Mouse (Mus musculus) midbrain, embryonic 14.5 days (tissue): ENCODE measurements around the gene Olfr1131. TPM values are rescaled to one million over a fixed set of nuclear protein-coding genes. Genes with fewer than 3 reads are reported as not detected.
"Not testable (repeated sequence)": the region's sequence is repeated elsewhere in the genome, so short reads cannot be mapped to it uniquely, and the experiment has no call there.

Source experiments
- ATAC-seq: fragments of 200-750 bp; cut with Nextera tagmentation; 2 replicates; pipeline ENCODE4 v1.8.0; 2017; ENCODE audit warnings: moderate number of reproducible peaks, moderate library complexity; ENCODE audit not compliant: low FRiP score, low TSS enrichment
- DNase-seq: peaks from one replicate; pipeline ENCODE4 v3.0.0-alpha.2; 2015
- H3K27ac ChIP-seq: fragments of 300-500 bp; sonication (generic); replicated peaks from 2 replicates; pipeline ENCODE4 v1.5.1; 2014; ENCODE audit warnings: mild to moderate bottlenecking, low read depth, low read length, moderate library complexity
- H3K27me3 ChIP-seq: fragments of 300-500 bp; sonication (generic); 2 replicates; pipeline ENCODE4 v1.6.1; 2014; ENCODE audit warnings: low read length, control low read depth, mixed read lengths; ENCODE audit not compliant: control insufficient read depth, insufficient read depth
- H3K36me3 ChIP-seq: fragments of 300-500 bp; sonication (generic); 2 replicates; pipeline ENCODE4 v1.6.1; 2014; ENCODE audit warnings: low read length, control low read depth; ENCODE audit not compliant: control insufficient read depth, insufficient read depth
- H3K4me1 ChIP-seq: fragments of 300-500 bp; sonication (generic); 2 replicates; pipeline ENCODE4 v1.6.1; 2014; ENCODE audit warnings: mild to moderate bottlenecking, antibody characterized with exemption, low read length, control low read depth; ENCODE audit not compliant: control insufficient read depth, insufficient read depth
- H3K4me2 ChIP-seq: fragments of 300-500 bp; sonication (generic); 2 replicates; pipeline ENCODE4 v1.6.1; 2014; ENCODE audit warnings: mild to moderate bottlenecking, low read length, moderate library complexity
- H3K4me3 ChIP-seq: fragments of 300-500 bp; sonication (generic); replicated peaks from 2 replicates; pipeline ENCODE4 v1.5.1; 2014; ENCODE audit warnings: low read depth, low read length
- H3K9ac ChIP-seq: fragments of 300-500 bp; sonication (generic); replicated peaks from 2 replicates; pipeline ENCODE4 v1.6.1; 2014; ENCODE audit warnings: mild to moderate bottlenecking, low read length, moderate library complexity
- H3K9me3 ChIP-seq: fragments of 300-500 bp; sonication (generic); 2 replicates; pipeline ENCODE4 v1.6.1; 2016; ENCODE audit warnings: low read length, control low read depth, mixed read lengths; ENCODE audit not compliant: control insufficient read depth
- WGBS: fragments of 180-500 bp; shearing (Covaris S2); extraction: QIAGEN DNeasy Blood & Tissue Kit; methylation state at CpG from one replicate; pipeline ENCODE4 v1.1.7; 2014; 5-methylcytosine and 5-hydroxymethylcytosine counted together
- polyA plus RNA-seq: library from polyadenylated mRNA; unstranded; fragments of >200 nt; fragmentation: Nextera tagmentation; extraction: Ambion mirVana; gene quantifications from 2 replicates; pipeline ENCODE4 v1.2.1, GENCODE M21; 2014

The Olfr1131 gene
- polyA plus RNA-seq = not detected in 2 replicates

DNA sequence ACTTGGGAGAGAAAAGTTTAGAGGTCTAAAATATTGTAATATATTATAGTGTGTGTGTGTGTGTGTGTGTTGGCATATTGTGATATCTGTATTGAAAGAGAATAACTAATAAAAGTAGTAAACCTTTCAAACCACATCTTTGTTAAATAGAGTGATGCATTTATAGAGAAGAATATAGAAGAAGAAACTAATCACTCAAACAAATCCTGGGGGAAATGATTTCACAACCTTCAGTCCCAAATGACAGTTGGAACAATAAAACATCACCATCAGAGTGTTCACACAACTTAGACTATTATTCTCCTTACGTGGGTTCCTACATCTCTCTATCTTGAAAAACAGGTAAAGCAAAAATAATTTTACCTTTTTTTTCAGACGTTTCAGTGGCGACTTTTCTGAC, at the start of gene Olfr1131:
Gene Olfr1131 (plus strand): TSS at position 301 of the 400 bp plus-strand sequence.
- ATAC-seq (no peak), DNase-seq (no peak)
- Histone ChIP-seq H3K9ac (no peak within 1 kb of the TSS), H3K9me3 (no peaks in the 10 kb centered on the region), H3K4me1 (no peaks in the 10 kb centered on the region), H3K4me3 (no peak within 1 kb of the TSS), H3K4me2 (no peak within 1 kb of the TSS), H3K27me3 (no peaks in the 10 kb centered on the region), H3K27ac (no peak within 1 kb of the TSS), H3K36me3 (no peaks in the 10 kb centered on the region)
- WGBS = 65% methylated on average over 3 of the region's 3 CpGs

DNA sequence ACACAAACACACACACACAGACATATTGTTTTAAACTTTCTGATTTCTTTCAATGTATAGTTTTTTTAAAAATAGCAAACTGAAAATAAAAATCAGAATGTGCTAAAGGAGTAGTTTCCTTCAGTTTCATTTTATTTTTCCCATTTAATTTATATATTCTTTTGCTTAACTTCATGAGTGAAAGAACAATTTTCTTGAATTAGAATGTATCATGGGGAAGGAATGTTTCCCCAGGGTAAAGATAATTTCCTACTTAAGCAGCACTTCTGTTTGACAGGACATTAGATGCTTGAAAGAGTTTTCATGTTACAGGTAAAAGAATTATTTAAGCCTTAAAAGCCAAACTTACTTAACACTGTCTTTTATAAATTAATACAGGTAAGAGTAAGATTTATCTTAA, 21.0 kb upstream of the Olfr1131 start, which contains the start of gene Olfr1130:
Gene Olfr1130 (plus strand): TSS at position 301 of the 400 bp plus-strand sequence.
- H3K4me2 ChIP-seq, H3K4me3 ChIP-seq, H3K27ac ChIP-seq, ATAC-seq, H3K4me1 ChIP-seq, H3K9me3 ChIP-seq, H3K9ac ChIP-seq, H3K36me3 ChIP-seq, DNase-seq, H3K27me3 ChIP-seq: not testable (repeated sequence)

DNA sequence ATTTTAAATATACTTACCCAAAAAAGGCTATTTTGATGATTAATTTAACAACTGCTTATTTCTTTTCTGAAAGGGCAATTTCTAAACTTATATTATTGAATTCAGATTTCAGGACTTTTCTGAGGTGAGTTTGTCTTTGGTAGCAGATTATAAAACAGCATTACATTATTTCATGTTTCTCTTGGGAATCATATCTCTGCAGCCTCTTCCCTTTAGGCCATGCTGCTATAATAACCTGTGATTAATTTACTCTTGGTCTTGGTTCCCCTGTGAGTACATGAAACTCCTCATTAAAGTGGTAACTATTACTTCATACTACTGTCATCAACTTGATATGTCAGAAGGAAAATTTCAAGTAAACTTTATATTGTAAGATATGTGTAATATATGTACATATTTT, 10.5 kb downstream of the Olfr1131 start, which contains the start of gene Olfr1132:
Gene Olfr1132 (minus strand): TSS at position 101 of the 400 bp plus-strand sequence.
- DNase-seq (no peak), ATAC-seq (no peak)
- Histone ChIP-seq H3K9ac (no peak within 1 kb of the TSS), H3K27ac (no peak within 1 kb of the TSS), H3K4me1 (no peaks in the 10 kb centered on the region), H3K4me3 (no peak within 1 kb of the TSS), H3K36me3 (no peaks in the 10 kb centered on the region), H3K4me2 (no peak within 1 kb of the TSS), H3K9me3 (no peaks in the 10 kb centered on the region), H3K27me3 (no peaks in the 10 kb centered on the region)

DNA sequence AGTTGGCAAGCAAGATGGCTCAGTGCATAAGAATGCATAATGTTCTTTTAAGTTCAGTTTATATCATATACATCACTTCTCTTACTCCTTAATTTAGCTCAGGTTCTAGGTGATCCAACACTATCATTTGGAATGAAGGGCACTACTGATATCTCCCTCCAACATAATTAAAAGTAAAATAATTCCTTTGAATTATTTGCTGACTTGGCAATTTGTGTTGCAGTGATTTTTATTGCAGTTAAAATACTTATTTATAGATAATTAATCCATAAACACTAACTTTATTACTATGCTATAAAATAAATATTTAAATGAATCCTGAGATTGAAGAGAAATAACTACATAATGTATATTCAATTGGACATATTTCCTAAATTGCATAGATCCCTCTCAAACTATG, 15.5 kb downstream of the Olfr1131 start:
- Histone ChIP-seq H3K4me2 (no peak overlapping the region), H3K4me1 (no peaks in the 10 kb centered on the region), H3K9me3 (no peaks in the 10 kb centered on the region), H3K4me3 (no peak overlapping the region), H3K27ac (no peak overlapping the region), H3K27me3 (no peaks in the 10 kb centered on the region), H3K36me3 (no peaks in the 10 kb centered on the region), H3K9ac (no peak overlapping the region)
- DNase-seq (no peak), ATAC-seq (no peak)

DNA sequence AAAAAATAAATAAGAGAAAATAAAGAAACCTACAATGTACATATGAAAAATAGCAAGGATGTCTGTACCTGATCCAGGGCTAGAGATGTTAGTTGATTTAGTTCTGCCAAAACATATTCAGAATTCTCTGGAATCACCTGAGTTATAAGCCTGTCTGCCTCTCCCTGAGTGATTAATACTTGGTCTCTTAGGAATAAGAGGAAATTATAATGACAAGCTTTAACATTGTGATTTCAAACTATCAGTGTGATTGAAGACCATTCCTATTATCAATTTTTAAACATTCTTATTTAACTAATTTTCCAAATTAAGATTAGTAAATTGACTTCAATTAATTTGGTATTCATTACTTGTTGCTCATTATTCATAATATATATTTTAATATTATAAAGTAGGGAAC, 20.4 kb downstream of the Olfr1131 start, which contains the start of gene Olfr1133:
Gene Olfr1133 (minus strand): TSS at position 101 of the 400 bp plus-strand sequence.
- H3K27me3 ChIP-seq = no peaks in the 10 kb centered on the region
- no peak for ATAC-seq
- no peak within 1 kb of the TSS for H3K4me3 ChIP-seq
- no peak within 1 kb of the TSS for H3K27ac ChIP-seq
- no peak within 1 kb of the TSS for H3K9ac ChIP-seq
- no peaks in the 10 kb centered on the region for H3K4me1 ChIP-seq
- H3K4me2 ChIP-seq = no peak within 1 kb of the TSS
- no peaks in the 10 kb centered on the region for H3K36me3 ChIP-seq
- DNase-seq = no peak
- H3K9me3 ChIP-seq = no peaks in the 10 kb centered on the region; the same call in 1 of the 2 replicates

DNA sequence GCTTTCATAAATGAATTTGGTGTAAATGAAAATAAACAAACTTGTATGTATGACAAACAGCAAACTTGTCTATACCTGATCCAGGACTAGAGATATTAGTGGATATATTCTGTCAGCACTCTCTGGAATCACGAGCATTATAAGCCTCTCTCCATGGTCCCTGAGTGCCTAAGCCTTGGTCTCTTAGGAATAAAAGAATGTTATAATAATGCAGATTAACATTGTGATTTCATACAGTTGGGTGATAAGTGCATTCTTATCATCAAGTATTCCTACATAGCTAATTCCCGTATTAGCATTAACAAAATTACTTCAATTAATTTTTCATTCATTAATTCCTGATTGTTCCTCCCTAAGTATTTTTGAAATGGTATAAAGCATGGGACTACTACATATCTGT, 31.5 kb downstream of the Olfr1131 start, which contains the start of gene Olfr1134:
Gene Olfr1134 (minus strand): TSS at position 101 of the 400 bp plus-strand sequence.
- DNase-seq (no peak), ATAC-seq (no peak)
- Histone ChIP-seq H3K9ac (no peak within 1 kb of the TSS), H3K27ac (no peak within 1 kb of the TSS), H3K4me2 (no peak within 1 kb of the TSS), H3K4me1 (no peaks in the 10 kb centered on the region), H3K9me3 (no peaks in the 10 kb centered on the region), H3K36me3 (no peaks in the 10 kb centered on the region), H3K27me3 (no peaks in the 10 kb centered on the region), H3K4me3 (no peak within 1 kb of the TSS)
- whole genome bisulfite sequencing = 79% methylated on average over 2 of the region's 2 CpGs

DNA sequence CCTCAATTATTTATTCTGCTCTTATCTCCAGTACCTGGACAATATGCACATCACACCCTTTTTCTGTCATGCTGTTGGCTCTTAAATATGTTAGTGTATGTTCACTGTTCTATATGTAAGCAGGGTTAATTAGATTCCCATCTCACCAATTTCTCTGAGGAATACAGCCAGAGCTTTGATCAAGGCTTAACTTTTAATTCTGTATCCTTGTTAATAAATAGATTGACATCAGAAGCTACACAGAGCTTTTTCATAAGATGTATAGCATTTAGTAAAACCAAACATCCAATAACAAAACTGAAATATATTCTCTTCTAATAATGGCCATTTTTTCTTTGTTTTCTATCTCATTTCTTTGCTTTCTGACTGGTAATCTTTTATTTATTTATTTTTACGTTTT, 46.7 kb downstream of the Olfr1131 start, which contains the start of gene Olfr1135:
Gene Olfr1135 (minus strand): TSS at position 101 of the 400 bp plus-strand sequence.
- no peak within 1 kb of the TSS for H3K9ac ChIP-seq
- no peaks in the 10 kb centered on the region for H3K4me1 ChIP-seq
- H3K4me2 ChIP-seq = no peak within 1 kb of the TSS
- H3K4me3 ChIP-seq = no peak within 1 kb of the TSS
- no peaks in the 10 kb centered on the region for H3K9me3 ChIP-seq
- H3K27ac ChIP-seq = no peak within 1 kb of the TSS
- H3K36me3 ChIP-seq = no peaks in the 10 kb centered on the region
- 25% methylated on average over 1 of the region's 1 CpGs for WGBS
- ATAC-seq (no peak), DNase-seq (no peak)
- H3K27me3 ChIP-seq = no peaks in the 10 kb centered on the region

Other genes starting within 250 kb of the Olfr1131 start
- not detected in 2 replicates for gene Olfr1122, start 241.3 kb upstream of the Olfr1131 start, polyA plus RNA-seq
- not detected in 2 replicates for gene Olfr1123, start 210.5 kb upstream of the Olfr1131 start, polyA plus RNA-seq
- not detected in 2 replicates for gene Olfr1124, start 196.8 kb upstream of the Olfr1131 start, polyA plus RNA-seq
- not detected in 2 replicates for gene Olfr1126, start 173.1 kb upstream of the Olfr1131 start, polyA plus RNA-seq
- not detected in 2 replicates for gene Pramel7, start 130.0 kb upstream of the Olfr1131 start, polyA plus RNA-seq
- not detected in 2 replicates for gene Pramel6, start 120.5 kb upstream of the Olfr1131 start, polyA plus RNA-seq
- gene Olfr153, start 95.3 kb upstream of the Olfr1131 start, polyA plus RNA-seq = not detected in 2 replicates
- gene Olfr1128, start 81.6 kb upstream of the Olfr1131 start, polyA plus RNA-seq = not detected in 2 replicates
- gene Olfr1129, start 53.2 kb upstream of the Olfr1131 start, polyA plus RNA-seq = not detected in 2 replicates
- gene Olfr1130, start 20.9 kb upstream of the Olfr1131 start, polyA plus RNA-seq = not detected in 2 replicates
- gene Olfr1132, start 10.4 kb downstream of the Olfr1131 start, polyA plus RNA-seq = not detected in 2 replicates
- gene Olfr1133, start 20.3 kb downstream of the Olfr1131 start, polyA plus RNA-seq = not detected in 2 replicates
- gene Olfr1134, start 31.4 kb downstream of the Olfr1131 start, polyA plus RNA-seq = not detected in 2 replicates
- not detected in 2 replicates for gene Olfr1135, start 46.6 kb downstream of the Olfr1131 start, polyA plus RNA-seq
- not detected in 2 replicates for gene Olfr1136, start 66.8 kb downstream of the Olfr1131 start, polyA plus RNA-seq
- gene Olfr1137, start 86.1 kb downstream of the Olfr1131 start, polyA plus RNA-seq = not detected in 2 replicates
- gene Olfr1138, start 112.9 kb downstream of the Olfr1131 start, polyA plus RNA-seq = not detected in 2 replicates
- not detected in 2 replicates for gene Olfr1140, start 116.6 kb downstream of the Olfr1131 start, polyA plus RNA-seq
- not detected in 2 replicates for gene Olfr1141, start 126.9 kb downstream of the Olfr1131 start, polyA plus RNA-seq
- gene Olfr152, start 152.4 kb downstream of the Olfr1131 start, polyA plus RNA-seq = not detected in 2 replicates
- not detected in 2 replicates for gene Olfr1143, start 173.5 kb downstream of the Olfr1131 start, polyA plus RNA-seq
- not detected in 2 replicates for gene Olfr1145, start 182.7 kb downstream of the Olfr1131 start, polyA plus RNA-seq
- not detected in 2 replicates for gene Olfr1148, start 203.4 kb downstream of the Olfr1131 start, polyA plus RNA-seq
- not detected in 2 replicates for gene Olfr1150-ps1, start 216.9 kb downstream of the Olfr1131 start, polyA plus RNA-seq
- not detected in 2 replicates for gene Olfr1151, start 228.8 kb downstream of the Olfr1131 start, polyA plus RNA-seq
- not detected in 2 replicates for gene Olfr1152, start 239.4 kb downstream of the Olfr1131 start, polyA plus RNA-seq